Mouse (Mus musculus): ENCODE results near the gene Phf5a.

DNA sequence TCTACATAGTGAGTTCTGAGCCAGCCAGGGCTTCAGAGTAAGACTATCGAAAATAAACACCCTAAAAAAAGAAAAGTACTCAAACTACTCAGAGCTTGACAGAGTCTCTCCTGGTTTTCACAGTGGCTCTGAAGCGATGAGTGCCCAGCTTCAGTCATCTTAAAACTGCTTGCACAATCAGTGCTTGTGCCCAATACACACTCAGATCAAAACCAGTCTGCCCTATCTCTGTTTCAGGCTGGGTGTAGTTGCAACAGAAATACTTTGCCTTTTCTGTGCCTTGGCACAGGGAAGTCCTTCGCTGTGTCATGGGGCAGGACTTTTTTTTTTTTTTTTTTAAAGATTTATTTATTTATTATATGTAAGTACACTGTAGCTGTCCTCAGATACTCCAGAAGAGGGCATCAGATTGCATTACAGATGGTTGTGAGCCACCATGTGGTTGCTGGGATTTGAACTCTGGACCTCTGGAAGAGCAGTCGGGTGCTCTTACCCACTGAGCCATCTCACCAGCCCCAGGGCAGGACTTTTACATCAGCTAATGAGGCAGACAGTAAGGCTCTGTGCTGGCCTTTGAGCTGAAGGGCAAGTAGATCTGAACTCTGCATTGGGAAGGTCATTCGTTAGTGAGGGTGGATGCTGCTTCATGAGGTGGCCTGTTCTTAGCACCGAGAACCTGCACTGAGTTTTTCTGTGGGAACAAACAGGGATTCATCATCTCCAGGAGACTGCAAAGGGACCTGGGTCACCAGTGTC is 15.3 kb upstream of the Phf5a start:
- TF ChIP-seq ZNF384 (IDR thresholded peaks at IDR 0.05; ENCODE audit: low read depth, low read length) (no peak), MAFK (IDR thresholded peaks at IDR 0.05; ENCODE audit: insufficient read depth, low read depth, low read length) (no peak), ZC3H11A (IDR thresholded peaks at IDR 0.05; ENCODE audit: borderline replicate concordance, low read depth, low read length) (no peak), CHD2 (IDR thresholded peaks at IDR 0.05; ENCODE audit: low read depth, low read length) (no peak)
